Mouse (Mus musculus) frontal cortex, adult 2 months (tissue): ENCODE measurements around the gene E130114P18Rik. TPM values are rescaled to one million over a fixed set of nuclear protein-coding genes. Genes with fewer than 3 reads are reported as not detected.

Source experiments
- DNase-seq, 2 experiments: peaks; one replicate each; pipeline ENCODE4 v3.0.0; 2022; ENCODE audit warnings: low spot score in 1 of 2; ENCODE audit errors: extremely low spot score in 1 of 2
- polyA plus RNA-seq: library from polyadenylated mRNA; depleted of rRNA; stranded (reverse); fragments of >200 nt; gene quantifications from 2 replicates; pipeline ENCODE4 v1.2.3, GENCODE M21; 2012

Gene E130114P18Rik
- polyA plus RNA-seq, 1 experiment: 22.6 TPM

DNA sequence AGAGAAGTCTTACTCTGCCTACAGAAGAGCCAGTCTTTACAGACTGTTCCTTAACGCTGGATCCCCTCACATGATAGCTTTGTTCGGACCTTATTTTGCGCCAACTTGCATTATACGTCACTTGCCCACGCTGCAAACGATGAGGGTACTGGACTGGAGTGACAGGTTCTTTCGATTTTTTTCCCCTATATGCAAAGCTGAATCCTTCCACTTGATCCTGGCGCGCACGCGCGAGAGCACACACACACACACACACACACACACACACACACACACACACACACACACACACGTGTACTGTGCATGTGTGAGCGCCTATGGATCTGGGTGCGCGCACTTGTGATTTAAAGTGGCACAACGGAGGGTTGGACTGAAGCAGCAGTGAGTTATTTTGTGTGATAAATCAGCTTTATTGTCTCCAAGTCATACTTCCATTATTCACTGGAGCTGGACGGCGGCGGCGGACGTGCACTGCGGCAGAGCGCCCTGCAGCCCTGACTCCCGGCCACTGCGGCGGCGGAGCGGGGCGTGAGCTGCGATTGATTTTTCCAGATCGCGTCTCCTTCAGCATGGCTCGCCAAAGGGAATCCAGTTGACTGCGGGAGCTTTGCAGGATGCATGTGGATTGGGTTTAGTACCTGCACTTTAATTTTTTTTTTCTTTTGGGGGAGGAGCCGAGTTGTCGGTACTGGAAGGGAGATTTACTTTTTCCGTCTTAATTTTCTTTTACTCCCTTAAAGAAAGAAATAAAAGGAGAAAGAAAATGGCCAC is 20.5 kb downstream of the E130114P18Rik start:
- peak in 1 of 2 experiments; percentile 60 for DNase-seq

DNA sequence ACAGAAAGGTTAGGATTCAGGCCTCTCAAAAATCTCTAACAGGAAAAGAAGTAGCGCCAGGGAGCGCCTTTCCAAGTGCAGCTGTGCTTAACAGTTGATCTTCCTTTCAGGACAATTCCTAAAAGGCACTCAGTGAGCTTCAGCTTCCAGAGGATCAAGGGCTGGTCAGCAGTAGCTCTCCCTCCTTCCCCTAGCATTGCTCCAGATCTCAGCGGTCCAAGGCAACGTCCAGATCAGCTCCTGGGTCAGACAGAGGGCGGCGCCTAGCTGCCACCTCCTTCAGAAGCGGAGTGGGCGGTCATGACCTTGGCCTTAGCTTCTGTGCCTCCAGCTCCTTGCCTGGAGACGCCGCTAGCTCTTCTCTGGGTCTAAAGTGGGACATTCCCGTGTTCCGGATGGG is 23.6 kb downstream of the E130114P18Rik start:
- DNase-seq: no peak

DNA sequence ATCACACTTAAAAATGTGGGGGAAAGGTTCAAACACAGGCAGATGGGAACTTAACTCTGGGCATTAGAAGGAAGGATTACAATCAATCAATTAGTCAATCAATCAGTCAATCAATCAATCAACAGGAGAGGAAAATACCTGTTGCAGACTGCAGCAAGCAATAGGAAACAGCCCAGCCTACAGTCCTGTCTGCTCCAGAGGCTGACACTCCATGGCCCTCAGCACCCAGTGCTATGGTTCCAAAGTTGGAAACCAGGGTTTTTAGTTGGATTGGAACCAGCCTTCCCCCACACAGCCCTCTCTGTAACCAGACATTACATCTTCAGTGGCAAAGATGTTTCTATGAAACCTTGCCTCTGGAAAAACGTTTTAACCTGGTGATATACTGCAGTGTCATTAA is 24.4 kb downstream of the E130114P18Rik start:
- no peak for DNase-seq

DNA sequence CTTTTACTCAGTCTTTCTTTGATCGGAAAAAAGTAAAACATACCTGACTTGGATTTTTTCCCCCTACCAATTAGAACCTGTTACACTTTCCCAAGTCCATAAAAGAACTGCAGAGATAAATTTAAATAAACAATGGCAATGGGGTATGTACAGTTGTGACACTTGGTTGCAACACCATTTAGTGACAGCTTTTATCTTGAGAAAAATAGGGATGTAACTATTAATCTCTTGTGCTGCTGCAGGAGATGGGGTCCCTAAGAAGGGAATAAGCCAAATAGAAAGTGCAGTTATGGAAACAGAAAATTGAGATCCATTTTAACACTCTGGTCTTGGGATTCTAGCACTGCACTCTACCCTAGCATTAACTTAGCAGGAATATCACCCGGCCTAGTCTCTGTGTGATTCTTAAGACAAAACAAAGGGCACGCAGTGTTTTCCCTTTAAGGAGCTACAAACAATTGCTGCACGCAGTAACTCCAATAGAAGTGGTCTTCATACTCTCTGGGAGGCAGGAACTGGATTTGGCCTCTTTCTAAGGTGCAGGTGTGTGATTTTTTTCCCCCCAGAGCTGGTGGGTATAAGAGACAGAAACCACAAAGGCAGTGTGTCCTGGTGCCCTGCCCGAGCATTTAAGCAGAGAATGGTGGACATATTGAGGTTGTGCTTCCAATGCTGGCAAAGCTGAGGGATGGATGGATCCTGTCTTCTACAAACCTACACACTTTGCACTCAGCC is 25.4 kb downstream of the E130114P18Rik start:
- no peak for DNase-seq

DNA sequence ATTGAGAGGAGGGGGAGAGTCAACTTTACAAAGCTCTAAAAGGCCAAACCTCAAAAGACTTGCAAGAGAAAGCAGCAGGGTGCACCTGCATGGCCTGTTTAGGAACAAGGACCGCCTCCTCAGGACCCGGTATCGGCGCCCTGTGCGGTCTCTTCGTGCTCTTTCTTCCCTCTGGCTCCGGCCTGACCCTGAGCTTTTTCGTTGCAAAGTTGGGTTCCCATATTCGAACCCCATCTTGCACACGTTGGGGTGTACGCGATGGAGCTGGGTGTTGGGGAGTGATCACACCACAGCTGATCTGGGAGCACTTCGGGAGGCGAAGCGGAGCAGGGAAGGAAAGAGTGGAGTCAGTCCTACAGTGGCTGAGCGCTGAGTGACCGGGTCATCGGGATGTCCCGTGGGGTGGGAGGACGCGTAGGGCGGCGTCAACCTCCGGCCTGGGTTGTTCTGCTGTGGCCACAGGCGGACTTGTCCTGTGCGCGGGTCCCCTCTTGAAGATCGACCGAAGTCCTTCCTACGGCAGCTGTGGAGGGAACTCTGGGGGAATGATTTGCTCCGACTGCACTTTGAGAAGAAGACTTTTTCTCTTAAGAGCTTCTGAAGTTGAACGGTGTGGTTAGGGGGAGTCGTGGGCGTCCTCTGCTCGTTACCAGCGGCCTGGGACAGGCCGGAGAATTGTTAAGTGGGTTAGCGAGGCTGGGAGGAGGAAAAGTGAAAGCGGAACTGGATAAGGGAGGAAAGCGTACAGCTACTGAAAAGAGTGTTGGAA is 26.2 kb downstream of the E130114P18Rik start:
- DNase-seq: no peak

DNA sequence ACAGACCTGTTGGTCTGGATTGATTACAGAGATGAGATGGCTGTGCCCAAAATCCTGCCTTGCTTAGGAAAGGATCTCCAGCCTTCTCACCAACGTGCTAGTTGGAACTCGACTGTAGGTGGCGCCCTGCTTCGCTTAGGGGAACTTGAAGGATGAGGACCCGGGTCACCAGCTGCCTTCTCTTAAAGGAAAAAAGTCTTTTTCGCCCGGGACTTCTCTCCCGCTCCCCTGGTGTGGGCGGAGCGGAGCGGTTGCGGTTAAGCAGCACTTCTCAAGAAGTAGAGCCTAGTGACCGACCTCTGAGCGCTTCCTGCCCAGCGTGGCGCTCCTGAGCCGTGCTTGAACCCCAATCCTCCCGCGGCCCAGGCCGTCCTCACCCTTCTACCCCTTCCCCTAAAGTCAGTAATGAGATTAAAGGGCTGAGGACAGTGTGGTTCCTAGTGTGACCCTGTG is 26.8 kb downstream of the E130114P18Rik start:
- peak; percentile 74 to 94 for DNase-seq

DNA sequence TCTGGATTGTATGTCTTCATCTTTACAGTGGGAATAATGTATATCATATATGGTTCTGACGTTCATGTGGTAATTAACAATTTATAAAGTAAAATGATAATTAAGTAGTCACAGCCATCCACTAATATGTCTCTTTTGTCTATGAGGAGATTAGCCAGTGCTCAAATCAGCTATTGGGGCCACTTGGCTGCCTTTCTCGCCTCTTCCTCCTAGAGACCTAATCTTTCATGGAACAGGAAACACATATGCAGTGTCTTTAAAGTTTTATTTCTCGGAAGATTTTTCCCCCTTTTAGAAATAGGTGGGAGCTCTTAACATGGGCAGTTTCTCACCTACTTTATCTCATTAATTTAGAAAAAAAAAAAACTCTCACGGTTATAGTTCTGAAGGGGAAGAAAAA is 27.5 kb downstream of the E130114P18Rik start:
- DNase-seq: no peak

DNA sequence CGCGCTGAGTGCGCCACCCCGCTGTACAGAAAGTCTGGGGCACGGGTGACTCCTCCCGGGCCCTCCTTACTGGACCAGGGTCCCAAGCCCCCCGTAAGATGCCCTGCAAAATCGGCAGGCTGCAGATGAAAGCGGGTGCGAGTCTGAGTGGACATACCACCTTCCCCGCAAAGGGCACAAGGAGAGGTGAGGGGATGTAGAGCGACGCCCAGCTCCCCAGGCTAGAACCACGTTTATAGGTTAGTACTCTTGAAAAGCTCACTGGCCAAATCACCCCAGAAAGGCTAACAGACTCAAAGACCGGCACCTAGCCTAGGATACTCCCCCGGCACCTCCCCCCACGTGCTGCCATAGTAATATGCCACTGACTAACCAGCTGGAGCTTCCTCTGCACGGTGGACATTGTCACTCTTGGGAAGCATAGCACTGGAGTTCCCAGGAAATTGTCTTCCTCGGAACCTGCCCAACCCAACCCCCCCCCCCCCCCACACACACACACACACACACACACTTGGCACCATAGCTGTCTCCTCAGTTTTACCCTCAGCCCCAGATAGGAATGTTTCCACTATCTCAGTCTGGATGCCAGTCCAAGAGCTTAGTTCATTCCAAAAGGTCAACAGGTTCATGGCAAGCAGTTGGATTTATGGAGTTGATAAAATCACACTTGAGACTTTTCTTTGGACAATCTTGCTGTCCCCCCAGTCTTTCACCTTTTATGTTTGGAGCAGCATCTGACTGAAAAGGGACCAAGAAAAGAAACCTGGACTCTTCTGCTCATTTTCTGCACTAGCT is 31.6 kb downstream of the E130114P18Rik start:
- DNase-seq: no peak

DNA sequence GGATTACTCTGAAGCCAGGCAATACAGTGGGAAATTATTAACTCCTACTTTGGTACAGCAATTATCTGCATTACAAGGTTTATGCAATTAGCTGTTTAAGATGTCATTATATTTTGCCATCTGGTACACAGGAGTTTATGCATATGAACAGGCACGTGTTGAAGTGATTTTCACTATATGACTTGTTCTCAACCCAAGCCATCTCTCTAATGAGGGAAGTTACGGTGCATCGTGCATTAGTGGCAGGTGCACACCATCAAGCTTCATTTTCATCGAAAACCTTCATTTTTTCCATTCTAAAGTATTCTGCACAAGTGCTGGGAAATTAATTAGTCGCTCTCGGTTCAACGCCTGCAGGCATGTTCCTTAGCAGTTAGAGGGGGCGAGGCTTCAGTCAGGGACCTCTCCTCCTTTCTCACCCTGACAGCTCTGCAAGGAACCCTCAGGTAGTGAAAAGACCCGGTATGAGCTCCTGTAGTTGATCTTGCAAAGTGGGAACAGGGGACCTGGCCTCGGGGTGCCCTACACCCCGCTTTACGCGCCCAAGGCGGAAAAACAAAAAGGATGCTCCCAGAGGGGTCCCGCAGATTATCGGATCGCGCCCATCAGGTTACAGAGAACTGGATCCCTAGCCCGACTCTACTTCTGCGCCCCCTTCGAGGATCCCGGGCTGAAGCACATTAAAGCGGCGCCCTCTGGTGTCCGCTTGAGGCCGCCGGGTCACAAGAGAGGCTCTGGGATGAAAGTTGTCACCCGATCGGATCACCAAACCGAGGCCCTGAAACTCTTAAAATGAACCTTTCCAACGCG is 32.4 kb downstream of the E130114P18Rik start:
- peak; percentile 41 to 83 for DNase-seq

DNA sequence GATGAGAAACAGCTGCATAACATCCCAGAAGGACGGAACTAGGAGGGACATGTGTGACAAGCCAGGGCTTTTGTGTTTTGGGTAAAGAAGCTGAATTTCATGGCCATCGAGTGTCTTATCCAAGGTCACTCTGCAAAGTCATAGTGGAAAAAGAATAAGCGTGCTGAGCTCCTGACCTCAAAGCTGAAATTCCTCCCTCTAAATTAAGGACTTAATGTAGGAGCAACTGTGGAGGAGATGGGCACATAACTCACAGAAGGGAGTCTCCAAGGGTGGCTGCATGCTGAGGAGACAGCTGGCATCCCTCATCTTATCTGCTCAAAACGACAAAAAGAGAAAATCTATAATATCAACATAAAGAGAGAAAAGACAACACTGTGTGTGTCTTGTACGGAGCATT is 33.9 kb downstream of the E130114P18Rik start:
- DNase-seq: no peak

DNA sequence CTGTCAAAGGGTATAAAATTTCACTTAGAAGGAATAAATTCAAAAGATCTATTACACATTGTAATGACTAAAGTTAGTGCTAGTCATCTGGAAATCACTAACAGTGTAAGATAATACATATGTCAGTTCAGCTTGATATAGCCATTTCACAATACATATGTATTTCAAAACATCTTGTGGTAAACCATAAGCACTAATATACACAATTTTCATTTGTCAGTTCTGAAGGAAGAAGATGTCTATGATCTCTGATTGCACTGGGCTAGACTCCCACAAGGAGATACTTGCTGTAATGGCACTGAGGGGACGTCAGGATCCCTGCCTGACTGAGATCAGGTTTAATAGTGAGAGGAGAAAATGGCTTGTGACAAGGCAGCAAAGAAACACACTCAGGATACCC is 44.5 kb downstream of the E130114P18Rik start:
- DNase-seq: no peak

DNA sequence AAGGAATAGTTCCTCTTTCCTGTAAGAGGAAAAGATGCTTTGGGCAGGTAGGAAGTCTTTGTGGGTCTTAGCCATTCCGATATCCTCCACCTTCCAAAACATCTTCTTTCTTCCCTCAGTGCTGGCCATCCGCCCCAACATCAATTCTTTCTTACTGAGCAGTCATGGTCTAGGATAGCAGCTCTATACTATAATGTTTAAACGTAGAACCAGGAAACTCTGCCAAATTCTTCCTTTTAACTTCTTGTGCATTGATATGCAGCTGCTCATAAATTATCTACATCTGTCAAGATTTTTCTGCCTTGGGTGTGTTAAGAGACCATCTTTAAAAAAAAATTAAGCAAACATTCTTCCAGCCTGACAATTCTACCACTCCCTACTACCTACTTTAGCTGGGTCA is 47.5 kb downstream of the E130114P18Rik start:
- no peak for DNase-seq

DNA sequence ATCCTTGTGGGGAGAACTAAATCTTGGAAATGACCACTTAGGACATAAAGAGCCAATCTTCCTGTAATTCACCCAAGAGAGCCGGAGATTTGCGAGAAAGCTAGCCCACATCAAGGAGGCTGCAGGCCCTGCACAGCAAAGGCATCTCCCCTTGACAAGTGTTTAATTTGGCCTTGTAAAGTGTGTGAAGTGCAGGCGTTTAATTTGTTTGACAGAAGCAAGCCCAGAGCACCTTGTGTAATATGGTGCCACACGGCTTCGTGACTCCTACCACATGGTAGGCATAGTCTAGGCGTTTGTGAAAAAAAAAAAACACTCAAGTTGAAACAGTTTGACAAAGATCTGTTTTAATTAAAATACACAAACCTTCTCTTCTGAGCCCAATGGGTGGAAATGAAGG is 47.9 kb downstream of the E130114P18Rik start:
- DNase-seq: no peak

DNA sequence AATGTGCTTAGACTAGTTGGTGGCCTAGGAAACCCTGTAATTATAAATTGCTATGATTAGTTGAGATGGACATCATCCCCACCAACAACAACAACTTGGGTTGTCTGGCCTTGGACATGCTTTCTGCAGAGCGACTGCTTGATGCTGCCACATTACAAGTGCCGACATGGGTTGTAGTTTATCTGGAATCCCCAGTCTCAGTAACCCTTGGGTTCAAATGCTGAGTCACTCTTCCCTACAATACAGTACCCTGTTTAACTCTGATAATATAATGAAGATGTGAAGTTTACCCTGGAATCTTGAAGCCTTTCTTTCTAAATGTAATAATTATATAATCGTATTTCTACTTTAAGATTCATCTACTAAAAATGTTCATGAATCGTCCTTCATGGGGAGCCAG is 49.4 kb downstream of the E130114P18Rik start:
- no peak for DNase-seq

DNA sequence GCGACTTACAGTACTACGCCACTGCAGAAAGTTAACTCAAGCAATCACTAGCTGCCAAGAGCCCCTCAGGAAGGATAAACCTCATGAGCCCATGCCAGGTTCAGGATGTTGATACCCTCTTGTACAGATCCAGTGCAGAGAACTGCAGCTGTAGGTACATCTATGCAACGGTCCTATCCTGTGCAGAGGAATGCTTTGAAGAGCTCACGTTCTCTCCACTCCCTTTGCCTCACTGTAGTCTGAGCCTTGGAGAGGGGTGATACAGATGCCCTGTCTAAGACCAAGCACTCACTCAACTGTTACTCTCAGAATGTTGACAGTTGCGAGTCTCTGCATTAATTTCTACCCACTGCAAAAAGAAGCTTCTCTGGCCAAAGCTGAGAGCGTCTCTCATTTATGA is 54.5 kb downstream of the E130114P18Rik start:
- no peak for DNase-seq

DNA sequence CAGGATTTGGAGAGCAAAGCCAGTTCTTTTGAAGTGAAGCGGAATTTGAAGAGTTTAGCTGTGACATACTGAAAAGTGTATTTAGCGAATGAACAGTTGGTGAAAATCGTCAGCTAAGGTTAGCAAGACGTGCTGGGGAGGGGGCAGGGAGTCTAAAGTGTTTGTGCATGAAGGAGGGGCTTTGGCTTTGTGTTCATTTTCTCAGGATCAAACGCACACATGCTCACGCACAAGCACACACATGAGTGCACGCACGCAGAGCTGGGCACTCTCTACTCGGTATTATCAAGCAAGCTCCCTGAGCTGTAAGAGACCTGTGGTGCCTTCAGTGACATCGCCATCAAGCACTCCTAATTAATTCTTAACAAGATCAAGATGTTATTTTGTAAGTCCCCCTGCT is 55.2 kb downstream of the E130114P18Rik start:
- no peak for DNase-seq

DNA sequence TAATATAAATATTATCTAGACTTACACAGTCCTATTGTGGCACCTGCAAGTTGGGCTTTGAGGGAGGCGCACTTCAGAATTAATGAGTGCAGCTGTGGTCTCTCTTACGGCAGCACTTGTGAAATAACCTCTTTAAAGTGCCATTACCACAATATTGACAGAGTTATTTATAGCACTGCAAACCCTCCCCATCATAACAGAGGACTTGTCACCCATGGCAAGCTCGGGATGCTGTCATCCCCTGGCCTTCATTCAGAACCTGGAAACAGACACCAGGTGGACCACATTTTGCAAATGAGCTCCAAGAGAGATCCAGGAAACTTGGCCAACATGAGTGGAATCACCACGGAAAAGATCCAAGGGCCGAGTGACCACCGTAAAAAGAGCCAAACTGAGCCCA is 63.3 kb downstream of the E130114P18Rik start:
- DNase-seq: no peak

DNA sequence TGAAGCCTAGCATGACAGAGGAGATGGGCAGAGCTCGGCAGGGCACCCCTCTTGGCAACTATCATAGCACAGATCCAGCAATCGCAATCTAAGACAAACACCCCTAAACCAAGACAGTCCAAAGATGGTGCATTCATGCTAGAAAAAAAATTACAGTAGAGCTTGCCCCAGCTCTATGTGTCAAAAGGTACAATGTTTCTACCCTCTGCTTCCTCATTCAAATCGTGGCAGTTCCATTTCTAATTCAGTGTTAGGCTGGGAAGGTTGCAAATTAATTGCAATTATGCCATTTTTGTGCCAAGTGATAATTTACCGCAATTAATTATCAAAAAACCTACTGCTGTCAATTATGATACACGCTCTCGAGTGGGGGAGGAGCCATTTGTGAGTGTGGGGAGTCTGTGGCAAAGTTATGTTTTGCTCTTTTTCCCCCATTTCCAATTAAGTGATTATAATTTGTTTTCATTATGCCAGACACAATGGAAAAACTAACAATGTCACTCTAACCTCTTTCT is 63.7 kb downstream of the E130114P18Rik start:
- no peak for DNase-seq

DNA sequence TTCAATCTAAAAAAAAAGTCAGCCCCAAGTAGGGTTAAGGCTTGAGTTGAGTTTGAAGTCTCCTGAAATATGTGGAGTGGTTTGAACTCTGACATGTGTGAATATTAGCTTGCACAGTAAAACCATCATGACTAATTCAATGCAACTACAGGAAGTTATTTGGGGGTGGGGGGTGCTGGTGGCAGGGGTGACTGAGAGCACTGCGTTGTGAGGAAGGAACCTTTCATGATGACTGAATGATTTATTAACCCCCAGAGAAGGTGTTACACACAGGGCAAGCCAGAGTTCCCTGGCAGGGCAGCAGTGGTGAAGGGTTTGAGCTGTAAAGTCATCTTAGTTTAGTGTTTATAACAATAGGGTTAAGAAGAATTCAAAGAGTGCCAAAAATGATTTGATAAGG is 65.3 kb downstream of the E130114P18Rik start:
- no peak for DNase-seq
